Mouse (Mus musculus): Measurements from ENCODE around the gene Olfr1441. TPM values are rescaled to one million over a fixed set of nuclear protein-coding genes. Genes with fewer than 3 reads are reported as not detected.

The Olfr1441 gene
- polyA plus RNA-seq, 1 experiment from 2014 or later: not detected

GRCm38 (mm10) chr19:12459516-12459915 lies 42.3 kb downstream of the Olfr1441 start:
- no peak overlapping the region for H3K9ac ChIP-seq (ENCODE audit: low read length)
- DNase-seq (ENCODE audit: low spot score) (no peak), ATAC-seq (no peak)
- no peaks in the 10 kb centered on the region for H3K4me1 ChIP-seq (ENCODE audit: control insufficient read depth, insufficient read depth, low read length)
- no peak overlapping the region for H3K27ac ChIP-seq (ENCODE audit: low read depth, low read length)
- no peaks in the 10 kb centered on the region for H3K36me3 ChIP-seq (ENCODE audit: control insufficient read depth, insufficient read depth, low read length)
- H3K4me2 ChIP-seq (ENCODE audit: low read length): no peak overlapping the region
- no peaks in the 10 kb centered on the region for H3K27me3 ChIP-seq (replicated peaks; ENCODE audit: control insufficient read depth, insufficient read depth, low read length)
- H3K4me3 ChIP-seq (ENCODE audit: low read depth, low read length): no peak overlapping the region
- no peaks in the 10 kb centered on the region for H3K9me3 ChIP-seq (replicated peaks; ENCODE audit: control insufficient read depth, low read length)
- 82% methylated on average over 4 of the region's 4 CpGs for WGBS

GRCm38 (mm10) chr19:12460282-12461249 lies 43.3 kb downstream of the Olfr1441 start, which contains the start of gene Mpeg1:
Gene Mpeg1 (plus strand): TSS chr19:12460779.
- DNase-seq (ENCODE audit: low spot score): no peak
- Histone ChIP-seq H3K36me3 (ENCODE audit: control insufficient read depth, insufficient read depth, low read length) (no peaks in the 10 kb centered on the region), H3K4me1 (ENCODE audit: control insufficient read depth, insufficient read depth, low read length) (no peaks in the 10 kb centered on the region), H3K4me2 (ENCODE audit: low read length) (no peak within 1 kb of the TSS), H3K4me3 (ENCODE audit: low read depth, low read length) (no peak within 1 kb of the TSS), H3K27ac (ENCODE audit: low read depth, low read length) (no peak within 1 kb of the TSS), H3K9ac (ENCODE audit: low read length) (no peak within 1 kb of the TSS), H3K27me3 (replicated peaks; ENCODE audit: control insufficient read depth, insufficient read depth, low read length) (no peaks in the 10 kb centered on the region), H3K9me3 (replicated peaks; ENCODE audit: control insufficient read depth, low read length) (no peaks in the 10 kb centered on the region)
- ATAC-seq: no peak
- 88% methylated on average over 11 of the region's 11 CpGs for whole genome bisulfite sequencing

GRCm38 (mm10) chr19:12462851-12463721 lies 45.9 kb downstream of the Olfr1441 start:
- ATAC-seq: peak; percentile 27; the same call in 1 of the 2 replicates

GRCm38 (mm10) chr19:12463722-12464035 lies 46.4 kb downstream of the Olfr1441 start:
- no peak overlapping the region for H3K4me2 ChIP-seq (ENCODE audit: low read length)
- no peaks in the 10 kb centered on the region for H3K27me3 ChIP-seq (replicated peaks; ENCODE audit: control insufficient read depth, insufficient read depth, low read length)
- ATAC-seq: peak; percentile 54; the same call in 1 of the 2 replicates
- no peak overlapping the region for H3K4me3 ChIP-seq (ENCODE audit: low read depth, low read length)
- peaks cover 8% of the 10 kb centered on the region for H3K36me3 ChIP-seq (ENCODE audit: control insufficient read depth, insufficient read depth, low read length)
- H3K9me3 ChIP-seq (replicated peaks; ENCODE audit: control insufficient read depth, low read length): no peaks in the 10 kb centered on the region
- WGBS: 17% methylated on average over 1 of the region's 1 CpGs
- DNase-seq (ENCODE audit: low spot score): no peak
- H3K4me1 ChIP-seq (ENCODE audit: control insufficient read depth, insufficient read depth, low read length): no peaks in the 10 kb centered on the region
- H3K27ac ChIP-seq (ENCODE audit: low read depth, low read length): no peak overlapping the region
- H3K9ac ChIP-seq (ENCODE audit: low read length): no peak overlapping the region

More at GRCm38 (mm10) chr19:12462851-12463721, 45.9 kb downstream of the Olfr1441 start:
- DNase-seq (ENCODE audit: low spot score): peak; percentile 37
- peaks cover 2% of the 10 kb centered on the region; the same call in 1 of the 2 replicates for H3K36me3 ChIP-seq (ENCODE audit: control insufficient read depth, insufficient read depth, low read length)
- H3K4me3 ChIP-seq (ENCODE audit: low read depth, low read length): no peak overlapping the region
- H3K4me2 ChIP-seq (ENCODE audit: low read length): no peak overlapping the region
- no peaks in the 10 kb centered on the region for H3K9me3 ChIP-seq (replicated peaks; ENCODE audit: control insufficient read depth, low read length)
- H3K27me3 ChIP-seq (replicated peaks; ENCODE audit: control insufficient read depth, insufficient read depth, low read length): no peaks in the 10 kb centered on the region
- H3K27ac ChIP-seq (ENCODE audit: low read depth, low read length): no peak overlapping the region
- H3K9ac ChIP-seq (ENCODE audit: low read length): 0 out of 2 replicates have a peak overlapping the region, but pooled peaks have one; percentile 18
- 52% methylated on average over 7 of the region's 7 CpGs for WGBS
- no peaks in the 10 kb centered on the region for H3K4me1 ChIP-seq (ENCODE audit: control insufficient read depth, insufficient read depth, low read length)

- H3K4me1 ChIP-seq (ENCODE audit: control insufficient read depth, insufficient read depth, low read length): no peaks in the 10 kb centered on the region
- peaks cover 13% of the 10 kb centered on the region for H3K36me3 ChIP-seq (ENCODE audit: control insufficient read depth, insufficient read depth, low read length)
- H3K9me3 ChIP-seq (replicated peaks; ENCODE audit: control insufficient read depth, low read length): no peaks in the 10 kb centered on the region
- no peak overlapping the region for H3K9ac ChIP-seq (ENCODE audit: low read length)
- no peak overlapping the region for H3K4me2 ChIP-seq (ENCODE audit: low read length)
- H3K27me3 ChIP-seq (replicated peaks; ENCODE audit: control insufficient read depth, insufficient read depth, low read length): no peaks in the 10 kb centered on the region
- H3K4me3 ChIP-seq (ENCODE audit: low read depth, low read length): no peak overlapping the region
- ATAC-seq (no peak), DNase-seq (ENCODE audit: low spot score) (no peak)
- 78% methylated on average over 5 of the region's 5 CpGs for WGBS
- no peak overlapping the region; the same call in 1 of the 2 replicates for H3K27ac ChIP-seq (ENCODE audit: low read depth, low read length)
Observed at GRCm38 (mm10) chr19:12464127-12464526, 46.9 kb downstream of the Olfr1441 start.

GRCm38 (mm10) chr19:12464674-12465073 lies 47.4 kb downstream of the Olfr1441 start:
- no peak overlapping the region for H3K9ac ChIP-seq (ENCODE audit: low read length)
- WGBS: 75% methylated on average over 4 of the region's 4 CpGs
- peaks cover 18% of the 10 kb centered on the region for H3K36me3 ChIP-seq (ENCODE audit: control insufficient read depth, insufficient read depth, low read length)
- H3K9me3 ChIP-seq (replicated peaks; ENCODE audit: control insufficient read depth, low read length): no peaks in the 10 kb centered on the region
- H3K4me2 ChIP-seq (ENCODE audit: low read length): no peak overlapping the region
- no peak for DNase-seq (ENCODE audit: low spot score)
- no peak for ATAC-seq
- no peaks in the 10 kb centered on the region for H3K27me3 ChIP-seq (replicated peaks; ENCODE audit: control insufficient read depth, insufficient read depth, low read length)
- no peak overlapping the region for H3K27ac ChIP-seq (ENCODE audit: low read depth, low read length)
- H3K4me3 ChIP-seq (ENCODE audit: low read depth, low read length): no peak overlapping the region
- H3K4me1 ChIP-seq (ENCODE audit: control insufficient read depth, insufficient read depth, low read length): no peaks in the 10 kb centered on the region

GRCm38 (mm10) chr19:12465530-12466144 lies 48.4 kb downstream of the Olfr1441 start:
- 0 out of 2 replicates have a peak, but pooled peaks have one; percentile 13 for ATAC-seq
- Histone ChIP-seq H3K36me3 (ENCODE audit: control insufficient read depth, insufficient read depth, low read length) (peaks cover 23% of the 10 kb centered on the region), H3K27ac (ENCODE audit: low read depth, low read length) (no peak overlapping the region), H3K9me3 (replicated peaks; ENCODE audit: control insufficient read depth, low read length) (no peaks in the 10 kb centered on the region), H3K27me3 (replicated peaks; ENCODE audit: control insufficient read depth, insufficient read depth, low read length) (no peaks in the 10 kb centered on the region), H3K4me1 (ENCODE audit: control insufficient read depth, insufficient read depth, low read length) (no peaks in the 10 kb centered on the region), H3K9ac (ENCODE audit: low read length) (no peak overlapping the region), H3K4me2 (ENCODE audit: low read length) (no peak overlapping the region), H3K4me3 (ENCODE audit: low read depth, low read length) (no peak overlapping the region)
- no peak for DNase-seq (ENCODE audit: low spot score)
- 90% methylated on average over 10 of the region's 10 CpGs for WGBS

GRCm38 (mm10) chr19:12466204-12466603 lies 49.0 kb downstream of the Olfr1441 start:
- H3K27me3 ChIP-seq (replicated peaks; ENCODE audit: control insufficient read depth, insufficient read depth, low read length): no peaks in the 10 kb centered on the region
- peaks cover 29% of the 10 kb centered on the region for H3K36me3 ChIP-seq (ENCODE audit: control insufficient read depth, insufficient read depth, low read length)
- ATAC-seq: peak; percentile 41; the same call in 1 of the 2 replicates
- H3K4me2 ChIP-seq (ENCODE audit: low read length): no peak overlapping the region
- H3K4me1 ChIP-seq (ENCODE audit: control insufficient read depth, insufficient read depth, low read length): no peaks in the 10 kb centered on the region
- no peaks in the 10 kb centered on the region for H3K9me3 ChIP-seq (replicated peaks; ENCODE audit: control insufficient read depth, low read length)
- no peak overlapping the region for H3K9ac ChIP-seq (ENCODE audit: low read length)
- DNase-seq (ENCODE audit: low spot score): peak; percentile 72
- WGBS: 20% methylated on average over 7 of the region's 7 CpGs
- no peak overlapping the region for H3K27ac ChIP-seq (ENCODE audit: low read depth, low read length)
- no peak overlapping the region for H3K4me3 ChIP-seq (ENCODE audit: low read depth, low read length)

Measured in forebrain, embryonic 14.5 days (tissue).